Mouse (Mus musculus) stomach, embryonic 15.5 days (tissue): ENCODE data around the gene Tbc1d4. TPM values are rescaled to one million over a fixed set of nuclear protein-coding genes. Genes with fewer than 3 reads are reported as not detected.
A peak's percentile ranks its signal among the peaks of the same experiment; 100 is the strongest.

Experiments
- ATAC-seq: fragments of 200-750 bp; cut with Nextera tagmentation; 2 replicates; pipeline ENCODE4 v1.8.0; 2017; ENCODE audit warnings: low read depth, moderate number of reproducible peaks, moderate TSS enrichment; ENCODE audit not compliant: insufficient read depth, low FRiP score
- H3K27ac ChIP-seq: fragments of 300-500 bp; sonication (generic); 2 replicates; pipeline ENCODE4 v1.5.1; 2015; ENCODE audit warnings: mild to moderate bottlenecking, inconsistent platforms
- H3K27me3 ChIP-seq: fragments of 300-500 bp; sonication (generic); replicated peaks from 2 replicates; pipeline ENCODE4 v1.6.1; 2015; ENCODE audit warnings: inconsistent platforms
- H3K36me3 ChIP-seq: fragments of 300-500 bp; sonication (generic); 2 replicates; pipeline ENCODE4 v1.6.1; 2015; ENCODE audit warnings: inconsistent platforms
- H3K4me1 ChIP-seq: fragments of 300-500 bp; sonication (generic); 2 replicates; pipeline ENCODE4 v1.6.1; 2015; ENCODE audit warnings: inconsistent platforms
- H3K4me2 ChIP-seq: fragments of 300-500 bp; sonication (generic); 2 replicates; pipeline ENCODE4 v1.6.1; 2015; ENCODE audit warnings: mild to moderate bottlenecking, inconsistent platforms
- H3K4me3 ChIP-seq: fragments of 300-500 bp; sonication (generic); replicated peaks from 2 replicates; pipeline ENCODE4 v1.5.1; 2015; ENCODE audit warnings: inconsistent platforms
- H3K9ac ChIP-seq: fragments of 300-500 bp; sonication (generic); 2 replicates; pipeline ENCODE4 v1.6.1; 2015; ENCODE audit warnings: inconsistent platforms
- H3K9me3 ChIP-seq: fragments of 300-500 bp; sonication (generic); 2 replicates; pipeline ENCODE4 v1.6.1; 2016; ENCODE audit warnings: inconsistent platforms
- WGBS: fragments of 180-500 bp; shearing (Covaris S2); methylation state at CpG from one replicate; pipeline ENCODE4 v1.1.7; 2015; 5-methylcytosine and 5-hydroxymethylcytosine counted together
- polyA plus RNA-seq: library from polyadenylated mRNA; unstranded; fragments of >200 nt; fragmentation: Nextera tagmentation; extraction: Ambion mirVana; gene quantifications from 2 replicates; pipeline ENCODE4 v1.2.1, GENCODE M21; 2015

The Tbc1d4 gene
- polyA plus RNA-seq, 1 experiment from 2014 or later = 10.3 TPM

DNA sequence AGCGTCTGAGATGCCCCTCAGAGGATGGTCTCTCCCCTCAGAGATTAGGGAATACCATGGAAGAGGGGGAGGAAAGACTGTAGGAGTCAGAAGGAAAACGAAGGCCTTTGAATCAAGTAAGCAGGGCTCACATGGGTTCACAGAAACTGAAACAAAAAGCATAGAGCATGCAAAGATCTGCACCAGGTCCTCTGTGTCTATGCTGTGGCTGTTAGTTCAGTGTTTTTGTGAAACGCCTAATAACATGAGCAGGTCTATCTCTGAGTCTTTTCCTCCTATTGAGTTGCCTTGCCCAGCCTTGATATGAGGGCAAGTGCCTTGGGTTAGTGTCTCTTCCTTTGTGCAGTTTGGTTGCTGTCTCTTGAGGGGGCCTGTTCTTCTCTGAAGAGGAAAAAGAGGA lies 49.5 kb downstream of the Tbc1d4 start:
- H3K9me3 ChIP-seq = no peaks in the 10 kb centered on the region
- H3K9ac ChIP-seq = no peak overlapping the region
- no peaks in the 10 kb centered on the region for H3K36me3 ChIP-seq
- no peaks in the 10 kb centered on the region for H3K27me3 ChIP-seq
- H3K4me1 ChIP-seq = no peaks in the 10 kb centered on the region
- H3K27ac ChIP-seq = no peak overlapping the region
- WGBS = 86% methylated on average over 3 of the region's 3 CpGs
- ATAC-seq = no peak
- H3K4me3 ChIP-seq = no peak overlapping the region
- no peak overlapping the region for H3K4me2 ChIP-seq

DNA sequence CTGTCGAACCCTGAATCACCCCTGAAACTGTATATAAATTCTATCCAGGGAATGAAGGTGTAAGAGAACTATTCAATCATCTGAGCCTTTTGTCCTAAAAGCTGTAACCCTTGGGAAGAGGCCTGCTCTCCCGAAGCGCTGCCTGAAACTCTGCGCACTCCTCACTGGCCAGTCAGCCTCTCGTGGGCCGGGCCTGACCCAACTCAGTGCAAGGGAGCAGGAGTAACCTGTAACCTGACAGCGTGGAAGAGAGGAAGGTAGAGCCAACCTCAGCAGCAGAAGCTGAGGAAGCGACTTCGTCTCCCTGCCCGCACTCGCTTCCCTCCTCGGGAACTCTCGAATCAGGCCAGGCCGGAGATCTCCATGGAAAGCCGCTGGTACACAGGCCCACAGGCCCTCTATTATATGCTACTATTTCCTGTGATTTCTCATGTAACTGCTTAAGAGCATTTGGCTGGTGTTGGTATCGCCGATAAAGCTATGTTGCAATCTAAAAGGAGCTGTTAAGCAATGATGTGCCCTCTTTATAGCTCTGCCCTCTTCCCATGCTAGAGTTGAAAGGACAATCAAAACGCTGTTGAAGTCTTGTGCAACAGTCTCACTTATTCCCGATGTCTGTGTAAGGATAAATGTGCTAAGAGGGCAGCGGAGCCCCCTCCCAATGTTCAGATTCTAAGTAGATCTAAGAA lies 60.0 kb downstream of the Tbc1d4 start:
- no peaks in the 10 kb centered on the region for H3K36me3 ChIP-seq
- no peaks in the 10 kb centered on the region for H3K27me3 ChIP-seq
- no peak overlapping the region for H3K9ac ChIP-seq
- H3K4me2 ChIP-seq = no peak overlapping the region
- ATAC-seq = no peak
- H3K27ac ChIP-seq = no peak overlapping the region
- no peaks in the 10 kb centered on the region for H3K9me3 ChIP-seq
- 88% methylated on average over 20 of the region's 20 CpGs for WGBS
- no peak overlapping the region for H3K4me3 ChIP-seq
- H3K4me1 ChIP-seq = no peaks in the 10 kb centered on the region

DNA sequence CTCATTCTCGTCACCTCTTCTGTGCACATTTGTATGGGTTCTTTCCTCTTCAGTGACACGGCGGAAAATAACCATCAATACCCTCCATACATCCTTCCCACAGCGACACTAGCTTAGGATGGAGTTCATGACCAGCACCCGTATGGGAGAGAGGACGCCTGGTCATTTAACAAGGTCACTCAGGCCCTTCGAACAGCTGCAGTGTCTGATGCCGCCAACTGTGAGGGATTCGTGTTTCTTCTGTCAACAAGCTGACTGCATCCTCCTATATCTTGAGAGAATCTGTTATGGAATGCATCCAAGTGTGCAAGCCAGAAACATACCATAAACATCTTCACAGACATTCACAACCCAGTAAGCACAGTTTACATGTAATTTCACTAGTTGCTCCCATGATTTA lies 67.1 kb downstream of the Tbc1d4 start:
- no peak overlapping the region for H3K4me2 ChIP-seq
- H3K27me3 ChIP-seq = no peaks in the 10 kb centered on the region
- H3K27ac ChIP-seq = peak overlapping the region; percentile 4; the same call in 1 of the 2 replicates
- ATAC-seq = no peak
- no peak overlapping the region for H3K4me3 ChIP-seq
- H3K9me3 ChIP-seq = no peaks in the 10 kb centered on the region
- H3K36me3 ChIP-seq = no peaks in the 10 kb centered on the region
- WGBS = 65% methylated on average over 9 of the region's 9 CpGs
- H3K9ac ChIP-seq = no peak overlapping the region
- no peaks in the 10 kb centered on the region for H3K4me1 ChIP-seq

DNA sequence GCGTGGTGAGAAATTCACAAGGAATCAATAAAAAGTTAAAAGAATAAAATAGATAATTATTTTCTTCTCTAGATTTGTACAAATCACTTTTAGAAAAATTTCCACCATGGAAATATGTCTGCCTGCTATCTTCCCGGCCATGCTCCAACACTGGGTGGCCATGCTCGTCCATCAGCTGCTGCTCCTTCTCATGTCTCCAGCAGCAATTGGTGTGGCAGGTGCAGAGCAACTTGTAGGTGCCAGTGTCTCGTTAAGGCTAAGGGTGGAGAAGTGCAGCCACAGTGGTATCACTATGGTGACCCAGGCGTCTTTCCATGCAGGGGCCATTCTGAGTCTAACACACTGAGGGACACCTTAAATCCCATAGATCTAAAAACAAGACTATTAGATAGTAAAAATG lies 67.8 kb downstream of the Tbc1d4 start:
- no peaks in the 10 kb centered on the region for H3K4me1 ChIP-seq
- no peak overlapping the region for H3K4me3 ChIP-seq
- H3K9ac ChIP-seq = no peak overlapping the region
- H3K27ac ChIP-seq = no peak overlapping the region
- H3K4me2 ChIP-seq = no peak overlapping the region
- ATAC-seq = no peak
- H3K9me3 ChIP-seq = no peaks in the 10 kb centered on the region
- no peaks in the 10 kb centered on the region for H3K27me3 ChIP-seq
- H3K36me3 ChIP-seq = no peaks in the 10 kb centered on the region
- 82% methylated on average over 5 of the region's 5 CpGs for WGBS

DNA sequence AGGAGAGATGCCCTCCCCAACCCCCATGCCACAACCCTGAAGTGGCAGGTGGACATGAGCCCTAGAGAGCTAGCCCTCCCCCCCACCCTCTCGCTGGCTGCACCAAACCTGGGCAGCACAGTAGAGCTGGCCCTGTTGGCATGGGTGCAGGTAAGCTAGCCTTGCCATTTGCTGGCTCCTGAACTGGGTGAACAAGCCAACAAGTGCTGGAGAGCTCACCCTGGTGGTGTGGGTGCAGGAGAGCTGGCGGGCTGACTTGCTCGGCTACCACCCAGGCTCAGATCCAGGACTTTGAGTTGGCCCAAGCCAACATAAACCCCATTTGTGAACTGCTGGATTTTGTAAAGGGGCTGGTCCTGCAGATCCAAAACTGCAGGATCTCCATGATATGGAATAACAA lies 68.5 kb downstream of the Tbc1d4 start:
- H3K36me3 ChIP-seq = no peaks in the 10 kb centered on the region
- H3K4me2 ChIP-seq = no peak overlapping the region
- no peaks in the 10 kb centered on the region for H3K27me3 ChIP-seq
- H3K9me3 ChIP-seq = no peaks in the 10 kb centered on the region
- ATAC-seq = no peak
- WGBS = 97% methylated on average over 3 of the region's 3 CpGs
- H3K4me1 ChIP-seq = no peaks in the 10 kb centered on the region
- no peak overlapping the region for H3K27ac ChIP-seq
- H3K4me3 ChIP-seq = no peak overlapping the region
- no peak overlapping the region for H3K9ac ChIP-seq

DNA sequence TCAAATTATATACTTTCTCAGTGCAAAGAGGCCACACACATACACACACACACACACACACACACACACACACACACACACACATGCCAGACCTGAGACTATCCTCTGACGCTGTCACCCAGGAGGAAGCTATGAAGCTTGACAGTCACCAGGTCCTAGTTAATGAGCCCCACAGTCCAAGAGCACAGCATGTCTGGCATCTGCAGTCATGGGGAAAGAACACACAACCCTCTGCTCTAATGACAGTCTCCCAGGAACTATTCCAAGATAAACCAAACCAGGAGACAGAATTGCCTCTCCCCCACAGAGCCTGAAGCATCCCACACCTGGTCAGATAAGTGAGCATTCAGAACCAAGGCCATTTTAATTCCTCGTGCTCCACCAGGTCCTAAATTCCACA lies 71.1 kb downstream of the Tbc1d4 start:
- WGBS = 57% methylated on average over 2 of the region's 2 CpGs
- no peak overlapping the region for H3K27ac ChIP-seq
- no peaks in the 10 kb centered on the region for H3K9me3 ChIP-seq
- H3K4me3 ChIP-seq = no peak overlapping the region
- no peaks in the 10 kb centered on the region for H3K4me1 ChIP-seq
- H3K4me2 ChIP-seq = no peak overlapping the region
- no peaks in the 10 kb centered on the region for H3K27me3 ChIP-seq
- ATAC-seq = no peak
- no peak overlapping the region for H3K9ac ChIP-seq
- no peaks in the 10 kb centered on the region for H3K36me3 ChIP-seq

DNA sequence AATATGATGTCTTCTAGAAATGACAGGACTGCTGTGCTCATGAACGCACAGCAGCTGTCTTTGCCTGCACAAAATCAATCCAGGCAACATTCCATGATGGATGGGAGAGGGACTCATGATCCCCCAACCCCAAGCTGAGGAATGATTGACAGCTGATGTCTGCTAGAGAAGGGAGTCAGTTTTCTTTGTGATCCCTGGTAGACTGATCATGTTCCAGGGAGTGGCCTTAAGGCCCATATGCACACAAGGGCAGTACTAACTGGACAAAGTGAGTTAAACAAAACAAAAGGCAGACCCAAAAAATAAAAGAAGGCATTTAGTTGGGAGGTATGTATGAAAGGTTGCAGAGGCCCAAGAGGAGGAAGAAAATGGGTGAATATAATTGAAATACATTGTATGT lies 71.6 kb downstream of the Tbc1d4 start:
- 83% methylated on average over 1 of the region's 1 CpGs for WGBS
- ATAC-seq = no peak
- no peak overlapping the region for H3K4me2 ChIP-seq
- H3K27me3 ChIP-seq = no peaks in the 10 kb centered on the region
- no peaks in the 10 kb centered on the region for H3K36me3 ChIP-seq
- no peak overlapping the region for H3K27ac ChIP-seq
- H3K9ac ChIP-seq = no peak overlapping the region
- no peaks in the 10 kb centered on the region for H3K9me3 ChIP-seq
- no peaks in the 10 kb centered on the region for H3K4me1 ChIP-seq
- no peak overlapping the region for H3K4me3 ChIP-seq

DNA sequence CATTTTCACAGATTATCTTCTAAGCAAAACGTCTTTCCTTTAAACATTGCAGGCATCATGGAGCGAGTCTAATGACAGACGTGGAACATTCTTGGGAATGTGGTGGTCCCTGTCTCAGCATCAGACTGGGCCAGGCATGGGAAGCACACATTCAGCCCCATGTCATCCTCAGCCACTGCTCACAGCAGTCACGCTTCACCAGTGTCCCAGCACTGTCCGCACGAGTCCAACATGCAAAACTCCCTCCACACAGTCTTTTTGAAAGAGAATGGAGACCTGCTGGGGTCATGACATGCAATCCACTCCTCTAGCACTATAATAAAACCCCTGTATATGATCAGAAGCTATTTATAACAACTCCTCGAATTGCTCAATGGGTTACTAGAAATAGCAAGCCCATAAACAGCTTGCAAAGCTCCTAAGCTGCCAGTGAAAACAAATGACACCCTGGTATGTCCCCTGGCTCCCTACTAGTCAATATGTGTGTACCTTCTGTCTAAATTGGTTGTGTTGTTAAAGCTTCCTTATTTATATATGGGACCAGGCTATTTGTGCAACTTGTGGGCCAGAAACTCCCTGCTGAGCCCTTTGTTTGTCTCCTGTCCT lies 76.8 kb downstream of the Tbc1d4 start:
- H3K27ac ChIP-seq = no peak overlapping the region
- 67% methylated on average over 7 of the region's 7 CpGs for WGBS
- H3K36me3 ChIP-seq = no peaks in the 10 kb centered on the region
- no peak overlapping the region for H3K4me3 ChIP-seq
- no peaks in the 10 kb centered on the region for H3K27me3 ChIP-seq
- ATAC-seq = no peak
- no peak overlapping the region for H3K4me2 ChIP-seq
- H3K9me3 ChIP-seq = no peaks in the 10 kb centered on the region
- H3K9ac ChIP-seq = no peak overlapping the region
- no peaks in the 10 kb centered on the region for H3K4me1 ChIP-seq

DNA sequence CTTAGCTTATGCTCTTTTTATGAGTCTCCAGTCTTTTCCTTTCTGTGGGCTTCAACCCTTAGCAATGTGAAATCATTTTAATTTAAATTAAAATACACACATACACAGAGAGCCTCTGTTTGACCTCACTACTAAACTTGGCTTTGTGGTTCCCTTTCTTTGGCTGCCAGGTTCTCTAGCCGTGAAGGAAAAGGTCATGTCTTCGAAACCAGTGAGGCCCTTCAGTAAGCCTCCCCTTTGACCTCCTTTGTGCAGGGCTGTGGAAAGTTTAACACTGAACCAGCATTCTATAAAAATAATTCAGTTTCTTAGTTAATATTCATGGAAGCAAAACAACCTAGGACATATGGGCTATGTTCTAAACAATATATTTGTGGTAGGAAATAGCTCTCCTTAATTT lies 78.5 kb downstream of the Tbc1d4 start:
- no peaks in the 10 kb centered on the region for H3K36me3 ChIP-seq
- H3K27me3 ChIP-seq = no peaks in the 10 kb centered on the region
- H3K9ac ChIP-seq = no peak overlapping the region
- H3K27ac ChIP-seq = no peak overlapping the region
- WGBS = 69% methylated on average over 2 of the region's 2 CpGs
- H3K4me2 ChIP-seq = no peak overlapping the region
- no peaks in the 10 kb centered on the region for H3K9me3 ChIP-seq
- ATAC-seq = no peak
- H3K4me1 ChIP-seq = no peaks in the 10 kb centered on the region
- no peak overlapping the region for H3K4me3 ChIP-seq

DNA sequence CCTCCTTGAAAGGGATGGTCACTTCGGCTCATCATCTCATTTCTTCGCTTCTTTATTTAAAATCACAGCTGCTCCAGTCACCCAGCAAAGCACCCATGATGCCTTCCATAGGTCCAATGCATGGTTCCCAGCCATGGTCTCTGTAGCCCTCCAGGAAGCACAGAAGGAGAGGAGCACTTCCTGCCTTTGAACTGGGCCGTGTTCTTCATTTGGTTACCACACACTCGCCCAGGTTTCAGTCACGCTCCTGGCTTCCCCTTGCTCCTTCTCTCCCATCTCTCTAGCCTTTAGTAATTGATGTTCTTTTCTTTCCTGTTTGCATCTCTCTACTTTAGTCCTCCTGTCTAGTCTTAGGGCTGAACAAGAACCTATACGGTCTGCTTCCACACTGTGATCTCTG lies 79.8 kb downstream of the Tbc1d4 start:
- no peak for ATAC-seq
- 81% methylated on average over 6 of the region's 6 CpGs for WGBS
- no peak overlapping the region for H3K27ac ChIP-seq
- H3K9me3 ChIP-seq = no peaks in the 10 kb centered on the region
- no peaks in the 10 kb centered on the region for H3K4me1 ChIP-seq
- H3K36me3 ChIP-seq = no peaks in the 10 kb centered on the region
- H3K4me2 ChIP-seq = no peak overlapping the region
- no peak overlapping the region for H3K4me3 ChIP-seq
- no peaks in the 10 kb centered on the region for H3K27me3 ChIP-seq
- no peak overlapping the region for H3K9ac ChIP-seq

DNA sequence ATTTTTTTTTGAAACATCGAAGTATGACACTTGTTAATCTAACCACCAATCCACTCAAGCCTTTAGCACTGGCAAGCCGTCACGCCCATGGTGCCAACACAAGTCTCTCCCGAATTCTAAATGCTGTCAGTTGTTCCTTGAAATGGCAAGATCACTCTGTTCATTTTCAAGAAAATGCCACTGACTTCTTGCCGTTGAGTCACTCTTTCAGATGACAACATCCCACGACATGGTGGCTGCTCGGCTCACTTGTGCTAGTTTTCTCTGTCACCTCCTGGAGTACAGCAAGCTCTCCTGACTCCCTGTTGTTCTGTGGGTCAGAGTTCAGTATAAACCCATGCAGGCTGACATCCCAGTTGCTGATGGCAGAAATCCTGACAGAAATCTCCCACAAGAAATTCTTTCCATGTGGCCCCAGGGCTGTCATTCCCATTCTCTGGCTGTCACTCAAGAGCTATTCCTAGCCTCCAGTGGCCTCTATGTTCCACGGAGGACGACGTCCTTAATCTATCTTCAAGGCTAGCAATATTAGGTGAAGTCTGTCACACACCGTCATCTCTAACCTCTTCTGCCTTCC lies 81.5 kb downstream of the Tbc1d4 start:
- Histone ChIP-seq H3K9me3 (no peaks in the 10 kb centered on the region), H3K4me3 (no peak overlapping the region), H3K4me2 (no peak overlapping the region), H3K4me1 (no peaks in the 10 kb centered on the region), H3K27me3 (no peaks in the 10 kb centered on the region), H3K27ac (no peak overlapping the region), H3K36me3 (no peaks in the 10 kb centered on the region), H3K9ac (no peak overlapping the region)
- 85% methylated on average over 11 of the region's 11 CpGs for WGBS
- no peak for ATAC-seq

DNA sequence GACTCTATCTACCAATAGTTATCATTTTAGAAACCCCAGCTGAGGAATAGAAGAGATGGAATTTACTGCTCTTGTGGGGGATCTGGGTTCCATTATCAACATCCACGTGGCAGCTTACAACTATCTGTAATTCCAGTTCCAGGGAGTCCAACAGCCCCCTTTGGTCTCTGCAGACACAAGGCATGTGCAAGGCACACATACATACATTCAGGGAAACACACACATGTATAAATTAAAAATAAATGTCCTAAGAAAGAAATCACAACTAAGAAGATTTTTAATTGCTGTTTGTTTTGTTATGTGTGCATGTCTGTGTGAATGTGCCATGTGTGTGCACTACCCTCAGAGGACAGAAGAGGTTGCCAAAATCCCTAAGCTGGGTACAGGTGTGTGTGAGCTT lies 82.5 kb downstream of the Tbc1d4 start:
- 54% methylated on average over 1 of the region's 1 CpGs for WGBS
- Histone ChIP-seq H3K4me3 (no peak overlapping the region), H3K4me1 (no peaks in the 10 kb centered on the region), H3K36me3 (no peaks in the 10 kb centered on the region), H3K4me2 (no peak overlapping the region), H3K9me3 (no peaks in the 10 kb centered on the region), H3K27ac (no peak overlapping the region), H3K27me3 (no peaks in the 10 kb centered on the region), H3K9ac (no peak overlapping the region)
- no peak for ATAC-seq
